Mouse (Mus musculus): ENCODE results near the gene Olfr959.

The Olfr959 gene

DNA sequence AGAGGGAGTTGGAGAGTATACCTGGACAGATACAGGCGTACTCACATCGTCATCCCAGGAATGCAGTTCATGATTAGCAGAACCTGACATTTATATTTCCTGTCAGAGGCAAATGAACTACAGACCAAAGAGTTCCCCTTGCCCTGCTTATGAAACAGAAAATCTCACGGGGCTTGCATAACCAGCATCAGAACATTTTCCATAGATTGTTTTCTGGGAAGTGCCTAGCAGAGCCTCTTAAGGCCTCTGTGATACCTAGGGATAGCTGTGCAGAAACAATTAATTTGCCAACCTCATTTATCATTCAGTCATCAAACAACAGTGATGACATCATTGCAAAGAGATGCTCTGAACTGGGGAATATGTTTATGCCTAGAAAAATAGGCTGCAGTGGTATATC is at the start of gene Olfr959:
Olfr959 (minus strand) TSS at position 101 of the 400 bp plus-strand sequence.
- DNase-seq (ENCODE audit: low read depth, low spot score) = no peak

- no peak for DNase-seq (ENCODE audit: low read depth, low spot score)
Observed at GRCm38 (mm10) chr9:39624711-39625110, 49.3 kb upstream of the Olfr959 start.

DNA sequence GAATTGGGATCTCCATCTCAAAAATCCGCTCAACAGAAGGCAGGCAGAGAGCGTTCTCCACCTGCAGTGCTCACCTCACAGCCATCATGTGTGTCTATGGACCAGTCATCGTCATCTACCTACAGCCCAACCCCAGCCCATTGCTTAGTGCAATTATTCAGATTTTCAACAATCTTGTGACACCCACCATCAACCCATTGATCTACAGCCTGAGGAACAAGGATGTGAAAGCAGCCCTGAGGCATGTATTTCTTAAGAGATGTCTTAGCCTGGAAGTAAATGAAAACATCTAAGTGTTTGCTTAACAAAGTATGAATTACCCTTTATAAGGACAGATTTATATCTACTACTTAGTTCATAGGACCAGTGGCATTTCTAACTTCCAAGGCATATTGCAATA is 48.4 kb upstream of the Olfr959 start:
- no peak for DNase-seq (ENCODE audit: low read depth, low spot score)

DNA sequence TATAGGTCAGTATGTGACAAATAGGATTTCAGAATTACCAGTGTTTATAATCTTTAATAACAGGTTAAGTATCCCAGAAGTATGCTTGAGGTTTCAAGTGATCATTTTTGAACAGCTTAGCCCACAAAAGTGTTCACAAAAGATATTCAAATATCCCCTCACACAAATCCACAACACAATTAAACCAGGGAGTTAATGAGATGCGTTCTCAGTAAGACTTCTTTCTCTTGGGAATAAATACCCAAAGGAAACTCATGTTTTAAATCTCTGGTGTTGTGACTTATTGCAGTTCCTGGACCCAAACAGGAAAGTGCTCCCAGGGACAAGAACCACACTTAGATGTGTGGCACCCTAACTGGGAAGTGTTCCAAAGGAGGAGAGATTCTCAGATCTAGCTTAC is 45.7 kb upstream of the Olfr959 start, which contains the start of gene Olfr960:
Olfr960 (plus strand) TSS at position 301 of the 400 bp plus-strand sequence.
- DNase-seq (ENCODE audit: low read depth, low spot score) = no peak

GRCm38 (mm10) chr9:39611953-39612352 is 36.6 kb upstream of the Olfr959 start:
- DNase-seq (ENCODE audit: low read depth, low spot score) = no peak

- no peak for DNase-seq (ENCODE audit: low read depth, low spot score)
Observed at GRCm38 (mm10) chr9:39610355-39610754, 35.0 kb upstream of the Olfr959 start, which contains the start of gene Olfr148. Olfr148 (plus strand) TSS chr9:39610655.

- DNase-seq (ENCODE audit: low read depth, low spot score) = no peak
Observed at GRCm38 (mm10) chr9:39608497-39608896, 33.1 kb upstream of the Olfr959 start.

DNA sequence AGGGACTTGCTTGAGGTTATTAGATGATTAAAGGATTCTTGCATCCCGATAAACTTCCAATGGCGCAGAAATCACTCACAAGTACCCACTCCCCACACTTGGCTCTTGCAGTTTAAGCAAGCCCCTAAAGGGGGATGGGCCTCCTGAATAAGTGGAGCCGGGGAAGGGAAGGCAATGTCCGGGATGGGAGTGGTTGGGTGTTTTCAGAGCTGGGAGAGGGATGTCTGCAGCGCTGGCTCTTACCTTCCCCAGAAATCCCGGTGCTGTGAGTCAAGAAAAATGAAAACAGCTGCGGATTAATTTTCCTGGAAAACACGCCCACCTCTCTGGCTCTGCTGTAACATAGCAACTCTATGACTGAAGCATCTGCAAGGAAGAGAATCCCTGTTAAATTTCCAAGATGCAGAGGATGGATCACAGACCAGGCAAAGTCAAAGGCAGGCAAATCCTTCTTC is 28.7 kb upstream of the Olfr959 start, which contains the start of gene AW551984:
AW551984 (minus strand) TSS at position 405 of the 455 bp plus-strand sequence.
- peak; percentile 43 for DNase-seq (ENCODE audit: low read depth, low spot score)

- DNase-seq (ENCODE audit: low read depth, low spot score) = peak; percentile 46
Observed at GRCm38 (mm10) chr9:39603333-39603845, 28.0 kb upstream of the Olfr959 start.

GRCm38 (mm10) chr9:39602536-39603332 is 27.4 kb upstream of the Olfr959 start:
- peak; percentile 24 for DNase-seq (ENCODE audit: low read depth, low spot score)

- DNase-seq (ENCODE audit: low read depth, low spot score) = no peak
Observed at GRCm38 (mm10) chr9:39577050-39577449, 1.7 kb upstream of the Olfr959 start.

GRCm38 (mm10) chr9:39558349-39558647 is 17.1 kb downstream of the Olfr959 start:
- DNase-seq (ENCODE audit: low read depth, low spot score) = no peak

DNA sequence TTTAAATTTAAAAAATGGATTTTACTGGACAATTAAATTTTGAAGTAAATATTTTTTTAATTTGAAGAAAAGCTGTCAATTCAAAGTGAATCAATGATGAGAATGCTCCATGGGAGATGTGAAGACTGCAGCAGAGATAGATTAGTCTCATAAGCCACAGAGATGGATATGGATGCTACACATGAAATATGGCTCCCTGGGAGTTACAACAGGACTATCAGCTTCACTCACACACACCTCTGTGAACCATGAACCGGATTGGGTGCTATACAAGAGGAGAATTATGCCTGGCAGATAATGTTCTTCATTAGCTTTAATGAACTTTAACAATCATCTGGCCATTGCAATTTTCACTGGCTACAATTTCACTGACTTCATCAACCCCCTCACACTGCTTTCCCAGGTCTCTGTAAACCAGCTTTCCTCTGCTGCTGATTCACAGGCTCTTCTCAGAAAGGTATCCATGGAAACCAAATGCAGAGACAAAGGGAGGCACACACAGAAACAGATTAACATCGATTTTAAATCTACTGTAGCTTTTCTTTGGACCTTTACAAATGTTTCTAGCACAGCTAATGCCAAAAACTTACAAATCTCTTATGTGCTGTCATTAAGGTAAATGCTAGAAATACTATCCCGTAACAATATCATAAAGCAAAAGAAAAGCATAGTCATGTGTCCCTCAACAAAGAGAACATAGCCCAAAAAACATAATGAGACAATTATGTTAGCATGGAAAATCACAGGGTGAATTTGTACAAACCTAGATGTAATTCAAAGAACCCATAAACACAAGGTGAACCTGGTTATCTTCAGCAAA is 17.6 kb downstream of the Olfr959 start:
- DNase-seq (ENCODE audit: low read depth, low spot score) = no peak

GRCm38 (mm10) chr9:39553946-39554345 is 21.4 kb downstream of the Olfr959 start, which contains the start of gene Olfr958:
Olfr958 (minus strand) TSS chr9:39554054.
- no peak for DNase-seq (ENCODE audit: low read depth, low spot score)

DNA sequence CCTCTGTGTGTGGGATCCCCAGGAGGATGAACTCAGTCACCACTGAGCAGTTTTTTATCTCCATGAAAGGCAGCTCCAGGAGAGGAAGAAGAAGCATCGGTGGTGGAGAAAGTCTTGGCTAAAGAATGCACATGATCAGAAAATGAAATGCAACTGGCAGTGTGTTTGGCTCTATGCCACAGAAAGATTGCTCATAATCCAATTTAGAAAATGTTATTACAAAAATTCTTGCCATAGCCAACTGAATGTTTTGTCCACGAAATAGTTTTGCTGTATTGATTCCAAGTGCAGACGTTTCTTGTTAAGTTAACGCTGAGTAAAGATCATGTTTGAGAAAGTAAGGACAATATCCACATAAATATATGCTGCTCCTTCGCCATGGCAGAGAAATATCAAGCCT is 24.6 kb downstream of the Olfr959 start:
- no peak for DNase-seq (ENCODE audit: low read depth, low spot score)

DNA sequence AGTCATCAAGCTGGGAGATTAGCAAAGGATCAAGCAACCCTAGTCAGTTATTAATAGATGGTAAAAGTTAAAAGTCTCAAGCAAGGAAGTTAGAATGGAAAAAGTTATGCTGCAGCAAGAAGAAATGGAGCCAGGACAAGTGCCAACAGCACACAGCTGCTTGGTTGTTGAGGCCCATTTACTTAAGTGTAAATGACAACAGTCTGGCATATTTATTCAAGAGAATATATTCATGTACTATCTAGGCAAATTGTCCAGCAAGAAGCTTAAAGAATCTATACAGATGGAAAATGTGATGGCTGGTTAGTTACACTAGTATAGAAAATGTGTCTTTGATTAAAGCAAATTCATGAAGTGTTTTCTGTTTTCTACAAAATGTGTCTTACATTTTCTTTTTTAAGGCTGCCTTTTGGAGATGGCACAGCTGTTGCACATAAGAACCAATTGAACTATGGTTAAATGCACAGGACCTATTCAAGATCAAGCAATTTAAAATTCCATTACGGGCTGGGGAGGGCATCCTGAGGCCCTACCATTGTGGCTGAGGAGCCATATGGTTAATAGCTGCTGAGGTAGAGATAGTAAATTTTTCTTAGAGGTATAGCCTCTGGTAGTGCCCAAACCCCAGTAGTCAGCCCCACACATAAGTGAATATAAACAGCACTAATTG is 51.6 kb downstream of the Olfr959 start:
- DNase-seq (ENCODE audit: low read depth, low spot score) = no peak
